Mouse (Mus musculus): ENCODE results near the gene Pdia2. TPM values are rescaled to one million over a fixed set of nuclear protein-coding genes. Genes with fewer than 3 reads are reported as not detected.

Gene Pdia2
- under 1 TPM; 0.33 to 0.53 TPM for total RNA-seq (2021)
- long read RNA-seq, experiment 1 = 0 reads
- long read RNA-seq, experiment 2 = 0 reads

GRCm38 (mm10) chr17:26198892-26199291 is at the start of gene Pdia2:
Gene Pdia2 (minus strand): TSS chr17:26199087.
- no peak for DNase-seq (ENCODE audit: low spot score in 2 of 2)
- intact Hi-C loops (cut with DNase I) = no loop called here

GRCm38 (mm10) chr17:26244101-26244841 is 45.4 kb upstream of the Pdia2 start, which contains the start of gene Fam234a:
Gene Fam234a (minus strand): TSS chr17:26244242.
- intact Hi-C loops (cut with DNase I) = loop anchor here (5.0 kb wide), 1 partner anchor 107 kb away; the partner anchor contains the start of gene Axin1
- peak; percentile 91 to 96 for DNase-seq (ENCODE audit: low spot score in 2 of 2)

GRCm38 (mm10) chr17:26243471-26244100 is 44.7 kb upstream of the Pdia2 start:
- intact Hi-C loops (cut with DNase I) = loop anchor here (5.0 kb wide), 1 partner anchor 106 kb away; the partner anchor contains the start of gene Axin1

GRCm38 (mm10) chr17:26240990-26241389 is 42.1 kb upstream of the Pdia2 start:
- intact Hi-C loops (cut with DNase I) = loop anchor here (5.0 kb wide), 1 partner anchor 104 kb away; the partner anchor contains the start of gene Axin1
- DNase-seq (ENCODE audit: low spot score in 2 of 2) = no peak

More at GRCm38 (mm10) chr17:26243471-26244100, 44.7 kb upstream of the Pdia2 start:
- peak; percentile 55 to 56 for DNase-seq (ENCODE audit: low spot score in 2 of 2)

- intact Hi-C loops (cut with DNase I) = loop anchor here (5.0 kb wide), 1 partner anchor 103 kb away; the partner anchor contains the start of gene Axin1
- DNase-seq (ENCODE audit: low spot score in 2 of 2) = no peak
Observed at GRCm38 (mm10) chr17:26240120-26240790, 41.4 kb upstream of the Pdia2 start.

- DNase-seq (ENCODE audit: low spot score in 2 of 2) = no peak
- intact Hi-C loops (cut with DNase I) = no loop called here
Observed at GRCm38 (mm10) chr17:26239551-26239950, 40.7 kb upstream of the Pdia2 start.

- intact Hi-C loops (cut with DNase I) = no loop called here
- DNase-seq (ENCODE audit: low spot score in 2 of 2) = no peak
Observed at GRCm38 (mm10) chr17:26237667-26238066, 38.8 kb upstream of the Pdia2 start.

- DNase-seq (ENCODE audit: low spot score in 2 of 2) = no peak
- intact Hi-C loops (cut with DNase I) = no loop called here
Observed at GRCm38 (mm10) chr17:26235077-26235815, 36.4 kb upstream of the Pdia2 start.

- DNase-seq (ENCODE audit: low spot score in 2 of 2) = no peak
- intact Hi-C loops (cut with DNase I) = no loop called here
Observed at GRCm38 (mm10) chr17:26234386-26234785, 35.5 kb upstream of the Pdia2 start.

- intact Hi-C loops (cut with DNase I) = no loop called here
Observed at GRCm38 (mm10) chr17:26232863-26233262, 34.0 kb upstream of the Pdia2 start.

GRCm38 (mm10) chr17:26231156-26231555 is 32.3 kb upstream of the Pdia2 start:
- intact Hi-C loops (cut with DNase I) = no loop called here
- no peak for DNase-seq (ENCODE audit: low spot score in 2 of 2)

More at GRCm38 (mm10) chr17:26232863-26233262, 34.0 kb upstream of the Pdia2 start:
- no peak for DNase-seq (ENCODE audit: low spot score in 2 of 2)

- no peak for DNase-seq (ENCODE audit: low spot score in 2 of 2)
- intact Hi-C loops (cut with DNase I) = no loop called here
Observed at GRCm38 (mm10) chr17:26229776-26230175, 30.9 kb upstream of the Pdia2 start.

GRCm38 (mm10) chr17:26225150-26225549 is 26.3 kb upstream of the Pdia2 start:
- intact Hi-C loops (cut with DNase I) = no loop called here
- DNase-seq (ENCODE audit: low spot score in 2 of 2) = no peak

- DNase-seq (ENCODE audit: low spot score in 2 of 2) = no peak
- intact Hi-C loops (cut with DNase I) = no loop called here
Observed at GRCm38 (mm10) chr17:26221508-26221907, 22.6 kb upstream of the Pdia2 start.

GRCm38 (mm10) chr17:26212681-26213080 is 13.8 kb upstream of the Pdia2 start:
- no peak for DNase-seq (ENCODE audit: low spot score in 2 of 2)
- intact Hi-C loops (cut with DNase I) = no loop called here

- no peak for DNase-seq (ENCODE audit: low spot score in 2 of 2)
- intact Hi-C loops (cut with DNase I) = no loop called here
Observed at GRCm38 (mm10) chr17:26212241-26212640, 13.4 kb upstream of the Pdia2 start.

- no peak for DNase-seq (ENCODE audit: low spot score in 2 of 2)
- intact Hi-C loops (cut with DNase I) = no loop called here
Observed at GRCm38 (mm10) chr17:26207686-26208085, 8.8 kb upstream of the Pdia2 start, which contains the start of gene Arhgdig. Gene Arhgdig (minus strand): TSS chr17:26207786.

- DNase-seq (ENCODE audit: low spot score in 2 of 2) = no peak
- intact Hi-C loops (cut with DNase I) = no loop called here
Observed at GRCm38 (mm10) chr17:26206392-26206791, 7.5 kb upstream of the Pdia2 start.

- intact Hi-C loops (cut with DNase I) = no loop called here
- no peak for DNase-seq (ENCODE audit: low spot score in 2 of 2)
Observed at GRCm38 (mm10) chr17:26204766-26205165, 5.9 kb upstream of the Pdia2 start.
